Mouse (Mus musculus) layer of hippocampus, postnatal 25 days (tissue): ENCODE measurements around the gene Nell2. TPM values are rescaled to one million over a fixed set of nuclear protein-coding genes. Genes with fewer than 3 reads are reported as not detected.
A peak's percentile ranks its signal among the peaks of the same experiment; 100 is the strongest.

Source experiments
- DNase-seq, 2 experiments: peaks; one replicate each; pipeline ENCODE4 v3.0.0; 2022; ENCODE audit warnings: mixed read lengths in 2 of 2, low spot score in 1 of 2; ENCODE audit errors: extremely low spot score in 1 of 2
- total RNA-seq, 2 experiments: library from RNA; stranded (reverse); gene quantifications; 2 replicates each; pipeline ENCODE4 v1.2.3; 2021

Gene Nell2
- total RNA-seq, 2 experiments from 2014 or later = 808 to 815 TPM

DNA sequence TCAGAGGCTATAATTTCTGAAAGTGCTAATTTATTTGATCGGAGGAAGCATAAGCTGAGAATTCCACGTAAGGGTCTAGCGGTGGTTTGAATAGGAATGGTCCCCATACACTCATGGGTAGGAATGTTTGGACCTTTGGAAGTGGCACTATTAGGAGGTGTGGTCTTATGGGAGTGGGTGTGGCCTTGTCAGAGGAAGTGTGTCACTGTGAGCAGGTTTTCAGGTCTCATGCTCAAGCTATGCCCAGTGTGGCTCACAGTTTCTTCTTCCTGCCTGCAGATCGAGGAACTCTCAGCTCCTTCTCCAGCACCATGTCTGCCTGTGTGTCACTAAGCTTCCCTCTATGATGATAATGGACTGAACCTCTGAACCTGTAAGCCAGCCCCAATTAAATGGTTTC, 46.8 kb downstream of the Nell2 start:
- DNase-seq = no peak

DNA sequence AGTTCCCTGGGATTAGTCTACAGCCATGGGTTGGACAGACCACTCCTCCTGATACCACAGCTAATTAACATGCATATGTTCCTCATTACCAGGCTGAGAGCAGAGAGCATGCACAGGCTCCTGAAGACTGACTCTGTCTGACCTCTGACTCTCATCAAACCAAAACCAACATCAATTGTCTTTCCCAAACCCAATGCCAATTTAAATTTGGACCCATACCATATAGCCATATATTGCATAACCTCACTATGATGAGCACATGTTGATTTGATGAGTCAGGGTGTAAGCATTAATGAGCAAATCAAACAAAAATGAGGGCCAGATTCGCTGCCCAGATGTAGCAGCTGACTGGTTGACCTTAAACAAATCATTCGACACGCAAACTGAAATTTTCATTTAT, 51.9 kb downstream of the Nell2 start:
- DNase-seq = no peak

DNA sequence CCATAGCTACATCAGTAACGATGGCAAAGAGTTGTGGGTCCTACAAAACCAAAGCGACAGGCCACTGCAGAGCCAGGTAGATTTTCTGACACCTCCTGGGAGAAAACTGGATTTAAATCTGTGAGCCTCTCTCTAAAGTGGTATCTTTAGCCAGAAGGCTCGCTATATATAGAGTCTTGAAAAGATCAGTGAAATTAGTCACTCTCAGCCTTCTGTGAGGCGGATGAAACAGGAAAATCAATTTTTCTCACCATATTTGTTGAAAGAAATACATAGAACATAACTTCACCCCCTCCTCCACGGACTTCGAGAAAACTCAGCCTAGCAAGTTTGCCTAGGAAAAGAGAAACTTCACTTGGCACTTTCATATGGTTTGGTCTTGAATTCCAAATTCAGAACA, 54.4 kb downstream of the Nell2 start:
- no peak for DNase-seq

DNA sequence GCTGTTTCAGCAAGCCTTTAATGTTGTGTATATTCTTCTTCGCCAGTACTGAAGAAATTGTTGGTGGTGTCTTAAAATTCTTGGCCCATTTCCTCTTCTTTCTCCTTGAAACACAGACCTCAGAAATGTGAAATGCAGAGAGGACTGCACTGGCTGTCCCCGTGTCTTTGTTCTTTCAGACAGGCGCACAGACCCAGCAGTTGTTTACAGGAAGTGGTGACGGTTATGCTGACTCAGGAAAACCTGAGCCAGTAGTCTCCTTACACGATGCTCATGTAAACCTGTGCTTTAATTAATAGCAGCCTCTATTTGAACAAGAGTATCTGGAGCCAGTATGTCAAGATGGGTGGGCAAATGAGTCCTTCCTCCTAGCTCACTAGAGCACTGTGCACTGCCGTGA, 61.2 kb downstream of the Nell2 start:
- no peak for DNase-seq

DNA sequence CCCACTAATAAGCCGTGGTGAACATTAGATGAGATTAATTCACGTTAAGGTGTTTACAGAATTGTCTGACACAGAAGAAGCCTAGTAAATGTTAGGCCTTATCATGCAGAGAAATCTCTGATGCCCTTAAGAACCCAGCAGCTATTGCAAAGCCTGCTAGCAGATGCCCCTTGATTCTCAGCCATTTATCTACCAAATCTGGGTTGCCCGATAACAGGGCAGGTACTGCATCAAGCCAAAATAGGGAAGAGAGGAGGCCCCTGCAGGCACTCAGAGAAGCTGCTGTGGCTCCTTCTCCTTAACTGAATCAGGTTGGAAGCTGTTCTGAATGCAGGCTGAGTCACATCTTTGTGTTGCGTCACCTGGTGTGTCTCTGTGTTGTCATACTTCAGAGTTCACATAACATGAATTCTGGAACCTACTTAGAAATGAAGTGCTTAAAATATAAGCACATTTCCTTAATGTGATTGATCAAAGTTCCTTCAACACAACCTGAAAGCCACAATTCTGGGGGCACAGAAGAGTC, 68.3 kb downstream of the Nell2 start:
- DNase-seq = no peak

DNA sequence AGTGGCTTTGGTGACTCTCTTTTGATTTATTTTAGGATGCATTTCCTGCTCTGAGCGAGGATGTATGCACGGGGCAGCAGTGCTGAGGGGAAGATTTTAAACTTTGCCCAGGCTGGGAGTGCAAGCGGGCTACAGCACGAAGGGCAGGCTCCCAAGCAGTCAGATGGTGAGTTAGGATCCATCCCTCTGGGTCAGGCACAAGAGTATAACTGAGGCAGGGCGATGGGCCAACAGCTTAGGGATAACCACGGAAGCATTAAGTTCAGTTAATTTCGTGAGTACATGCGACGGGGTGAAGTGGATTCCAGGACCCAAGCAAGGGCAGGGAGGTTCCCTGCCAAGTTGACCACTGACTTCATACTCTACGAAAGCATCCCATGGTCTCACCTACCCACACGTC, 83.8 kb downstream of the Nell2 start:
- DNase-seq = no peak

DNA sequence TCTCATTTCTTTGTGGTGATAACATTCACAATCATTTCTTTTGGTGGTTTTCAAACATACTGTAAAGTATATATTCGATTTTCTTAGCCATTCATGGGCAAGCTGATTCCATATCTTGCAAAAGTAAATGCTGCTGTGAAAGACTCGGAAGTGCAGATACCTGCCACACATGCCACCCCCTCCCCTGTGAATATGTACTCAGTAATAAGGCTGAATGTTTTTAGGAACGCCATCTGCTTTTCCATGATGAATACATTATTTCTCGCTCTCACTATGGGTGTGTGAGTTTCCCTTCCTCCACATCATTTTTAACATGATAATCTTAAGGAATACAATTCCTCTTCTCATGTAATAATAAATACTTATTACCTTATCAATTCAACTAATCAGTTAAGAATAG, 90.6 kb downstream of the Nell2 start:
- no peak for DNase-seq

DNA sequence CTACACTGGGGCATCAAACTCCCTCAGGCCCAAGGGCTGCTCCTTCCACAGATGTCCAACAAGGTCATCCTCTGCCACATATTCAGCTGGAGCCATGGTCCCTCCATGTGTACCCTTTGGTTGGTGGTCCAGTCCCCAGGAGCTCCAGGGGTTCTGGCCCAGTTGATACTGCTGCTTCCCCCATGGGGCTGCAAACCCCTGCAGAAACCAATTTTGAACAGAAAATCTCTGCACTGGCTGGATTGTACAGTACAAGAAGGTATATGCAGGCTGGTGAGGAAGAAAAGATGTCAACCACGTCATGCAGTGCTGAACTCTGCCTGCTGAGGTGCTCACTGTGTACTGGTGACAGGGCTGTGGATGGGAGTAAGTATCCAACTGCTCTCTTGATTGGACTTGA, 92.1 kb downstream of the Nell2 start:
- no peak for DNase-seq

DNA sequence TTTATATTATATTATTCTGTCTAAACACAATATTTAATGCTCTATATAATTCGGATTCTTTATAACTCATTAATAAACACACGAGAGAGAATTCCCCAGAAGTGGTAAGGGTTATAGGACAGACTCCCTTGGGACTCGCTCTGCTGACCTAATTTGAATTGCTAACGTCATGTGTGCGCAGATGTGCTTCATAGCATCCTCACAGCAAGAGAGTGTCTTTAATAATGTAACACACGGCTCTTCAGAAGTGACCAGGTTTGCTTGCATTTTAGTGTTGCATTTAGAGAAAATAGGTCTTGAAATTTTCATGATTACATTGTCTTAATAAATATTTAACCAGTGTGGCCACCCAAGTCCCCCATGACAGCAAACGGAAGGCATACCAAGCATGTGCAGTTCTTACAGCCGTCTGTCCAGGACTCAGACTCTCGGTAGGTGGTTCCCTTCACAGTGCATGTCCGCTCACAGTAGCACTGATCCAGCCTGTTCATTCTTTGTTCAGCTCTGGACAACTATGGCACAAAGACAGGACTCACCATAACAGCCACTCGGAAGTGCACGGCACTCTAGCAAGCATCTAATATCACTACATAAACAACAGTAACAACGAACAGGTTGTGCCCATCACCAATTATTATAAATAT, 97.1 kb downstream of the Nell2 start:
- no peak for DNase-seq

DNA sequence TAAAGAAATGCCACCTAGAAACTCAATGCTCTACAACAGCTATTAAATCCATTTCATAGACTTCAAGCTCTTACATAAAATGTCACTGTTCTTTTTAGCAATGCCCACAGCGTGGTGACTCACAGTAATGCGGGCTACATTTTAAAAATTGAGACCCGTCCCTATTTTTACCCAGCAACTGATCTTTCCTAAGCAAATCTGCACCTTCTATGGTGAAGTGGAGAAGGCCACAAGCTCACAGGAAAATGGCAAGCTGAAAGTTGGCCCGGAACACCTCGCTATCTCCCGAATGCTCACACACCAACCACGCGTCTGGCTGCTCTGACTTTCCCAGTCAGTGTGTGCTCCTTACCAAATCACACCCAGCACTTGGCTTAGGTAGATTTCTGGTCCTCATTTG, 98.4 kb downstream of the Nell2 start:
- DNase-seq = no peak

DNA sequence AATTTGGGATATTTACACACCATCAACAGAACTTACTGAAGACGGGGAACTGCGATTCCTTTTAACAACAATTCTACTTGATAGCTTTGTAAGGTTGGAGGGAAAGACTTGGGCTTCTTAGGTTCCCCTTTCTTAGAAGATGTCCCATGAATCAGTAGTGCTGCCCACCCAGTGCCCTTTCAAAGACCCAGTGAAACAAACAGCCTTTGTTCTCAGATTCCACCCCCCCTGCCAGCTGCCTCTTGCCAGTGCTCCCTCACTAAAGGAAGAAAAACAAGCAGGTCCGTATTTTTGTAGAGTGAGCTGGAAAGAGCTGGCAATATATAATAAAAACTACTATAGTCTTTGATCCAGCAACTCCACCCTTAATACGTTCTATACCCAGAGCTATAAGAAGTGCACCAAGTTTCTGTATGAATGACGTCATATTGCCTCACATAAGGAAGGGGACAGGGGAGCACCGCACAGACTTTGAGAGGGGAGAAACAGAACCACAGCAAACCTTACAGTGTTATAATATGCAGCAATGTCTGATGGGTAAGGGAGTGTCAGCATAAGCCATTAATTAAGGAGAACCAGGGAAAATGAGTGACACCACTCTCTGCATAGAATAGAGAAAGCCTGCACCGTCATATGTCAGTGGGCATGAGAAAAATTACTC, 100.2 kb downstream of the Nell2 start:
- no peak for DNase-seq

DNA sequence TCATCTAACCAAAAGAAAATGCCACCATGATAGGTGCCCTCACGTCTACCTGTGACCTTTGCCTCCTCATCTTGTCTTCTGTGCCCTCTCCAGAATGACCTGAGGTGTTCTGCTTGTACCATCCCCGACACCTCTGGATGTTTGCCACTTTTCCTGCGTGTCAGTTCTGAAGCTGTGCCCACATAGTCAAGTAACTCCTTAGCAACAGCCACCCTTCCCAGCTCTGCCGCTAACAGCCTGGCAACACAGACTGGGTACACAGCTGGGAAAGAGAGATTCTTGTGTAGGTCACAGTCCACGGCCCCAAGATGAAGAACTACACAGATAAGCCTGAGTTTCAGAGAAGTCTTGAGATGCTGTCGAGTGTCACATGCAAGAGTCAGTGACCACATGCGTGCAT, 103.3 kb downstream of the Nell2 start:
- no peak for DNase-seq

DNA sequence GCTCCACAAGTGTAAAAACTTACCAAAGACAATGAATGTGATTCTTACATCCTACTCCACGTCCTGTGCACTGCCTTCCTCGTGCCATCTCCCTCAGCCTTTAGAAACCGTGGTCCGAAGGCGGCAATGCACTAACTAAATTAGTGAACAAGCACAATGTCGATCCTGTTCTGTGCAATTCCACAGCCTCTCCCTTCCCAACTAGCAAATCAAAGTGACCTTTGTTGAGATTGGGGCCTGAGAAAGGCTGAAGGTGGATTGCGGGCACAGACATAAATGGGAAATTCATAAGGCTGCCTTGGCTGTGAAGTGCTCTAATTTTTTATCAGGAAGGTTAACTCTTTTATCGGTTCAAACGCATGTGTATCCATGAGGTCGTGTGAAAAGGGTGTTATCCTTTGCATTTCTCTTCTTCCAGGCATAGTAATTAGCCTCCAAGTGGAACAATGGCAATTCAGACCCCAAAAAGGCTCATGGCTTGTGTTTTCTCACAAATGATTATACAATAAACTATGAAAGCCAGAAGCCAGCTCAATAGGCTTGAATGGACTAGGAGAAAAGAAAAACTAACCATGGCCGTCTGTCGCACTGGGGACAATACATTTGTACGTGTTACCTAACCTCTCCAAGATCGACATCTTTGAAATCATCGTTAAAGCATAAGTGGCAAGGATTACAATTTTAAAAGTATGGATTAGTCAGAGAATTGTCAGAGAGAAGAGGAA, 106.0 kb downstream of the Nell2 start:
- DNase-seq = no peak

DNA sequence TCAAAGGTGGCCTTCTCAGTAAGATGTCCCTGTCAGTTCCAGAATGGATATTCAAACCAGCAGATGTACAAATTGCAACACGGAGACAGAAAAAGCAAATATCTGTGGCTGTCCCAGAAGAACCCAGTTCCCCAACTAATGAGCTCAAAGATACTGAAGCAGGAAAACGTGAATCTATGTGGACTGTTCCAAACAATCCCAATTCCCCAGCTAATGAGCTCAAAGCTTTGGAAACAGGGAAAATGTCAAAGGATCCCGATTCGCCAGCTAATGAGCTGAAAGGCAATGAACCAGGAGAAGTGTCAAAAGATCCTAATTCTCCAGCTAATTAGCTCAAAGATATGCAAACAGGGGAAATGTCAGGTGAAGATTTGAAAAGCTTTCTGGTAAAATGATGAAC, 109.7 kb downstream of the Nell2 start:
- DNase-seq = no peak

DNA sequence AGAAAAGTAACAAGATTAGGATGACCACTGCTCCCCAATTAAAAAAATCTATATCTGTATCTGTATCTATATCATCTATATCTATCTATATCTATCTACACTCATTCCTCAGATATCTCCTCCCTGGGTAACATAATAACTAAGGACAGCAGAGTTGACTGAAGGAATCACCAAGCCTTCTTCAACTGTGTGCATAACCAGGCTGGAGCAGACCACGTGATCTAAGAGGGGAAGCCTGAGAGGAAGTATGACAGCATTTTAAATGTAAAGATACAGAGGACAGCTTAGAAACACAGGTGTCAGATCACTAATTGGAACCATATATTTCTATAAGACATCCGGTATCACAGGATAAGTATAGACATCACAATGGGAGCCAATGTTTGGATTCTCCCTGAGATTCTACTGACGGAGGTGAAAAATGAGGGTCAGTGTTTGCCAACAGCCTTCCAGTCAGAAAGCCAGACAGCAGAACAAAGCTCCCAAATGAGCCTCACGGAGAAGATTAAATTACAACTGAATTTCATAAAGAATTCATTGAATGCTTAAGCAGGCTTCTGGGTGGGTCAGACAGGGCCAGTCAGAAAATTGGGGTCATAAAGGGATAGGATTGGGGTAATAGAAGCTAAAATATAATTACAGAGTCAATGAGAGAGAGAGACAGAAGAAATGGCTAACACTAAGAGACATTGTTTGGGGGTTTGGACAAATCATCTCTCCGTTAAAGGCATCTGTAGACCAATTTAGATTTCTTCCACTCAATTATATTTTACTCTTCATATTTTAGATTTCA, 116.2 kb downstream of the Nell2 start:
- peak in 1 of 2 experiments; percentile 3 for DNase-seq

DNA sequence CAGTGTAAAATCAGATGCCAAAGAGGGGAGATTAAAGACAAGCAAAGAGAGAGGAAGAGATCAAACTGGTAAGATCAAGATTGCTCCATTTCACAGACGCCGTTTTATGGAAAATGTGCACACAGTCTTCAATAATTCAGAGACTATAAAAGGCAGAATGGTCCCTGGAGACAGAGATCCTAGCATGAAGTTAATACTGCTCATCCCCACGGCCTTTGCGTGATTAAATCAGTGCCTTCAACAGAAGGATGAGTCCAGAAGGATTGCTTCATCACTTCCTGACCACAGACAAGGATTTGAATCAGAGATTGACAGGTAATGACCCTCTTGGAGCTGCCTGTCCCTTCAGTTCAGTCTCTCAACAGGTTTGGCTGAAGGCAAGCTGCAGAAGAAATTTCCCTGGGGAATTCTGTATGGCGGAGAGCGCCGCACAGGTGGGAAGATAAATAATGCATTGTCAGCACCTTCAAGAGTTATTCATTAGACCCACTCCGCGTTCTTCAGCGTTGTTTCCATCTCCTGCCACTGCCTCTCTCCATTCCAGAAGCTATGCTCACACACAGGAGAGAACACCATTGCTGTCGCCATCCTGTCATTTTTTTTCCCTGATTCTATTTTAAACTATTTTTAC, 118.0 kb downstream of the Nell2 start:
- peak in 1 of 2 experiments; percentile 5 for DNase-seq

DNA sequence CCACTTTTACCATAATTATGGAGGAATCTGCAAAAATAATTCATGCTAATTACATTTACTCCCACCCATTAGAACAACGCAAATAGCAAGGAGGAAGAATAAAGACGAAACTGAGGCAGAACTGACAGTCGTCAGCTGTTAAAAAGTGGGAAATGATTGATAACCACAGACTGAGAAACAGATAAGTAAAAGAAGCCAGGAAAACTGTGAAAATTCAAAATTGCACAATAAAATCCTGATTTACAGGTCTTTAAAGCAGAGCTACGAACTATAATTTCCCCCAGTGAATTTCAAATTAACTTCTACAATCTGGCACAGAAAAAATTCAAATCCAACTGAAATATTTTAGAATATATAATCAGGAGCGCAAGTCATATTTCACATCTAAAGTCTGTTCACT, 138.0 kb downstream of the Nell2 start:
- DNase-seq = no peak

DNA sequence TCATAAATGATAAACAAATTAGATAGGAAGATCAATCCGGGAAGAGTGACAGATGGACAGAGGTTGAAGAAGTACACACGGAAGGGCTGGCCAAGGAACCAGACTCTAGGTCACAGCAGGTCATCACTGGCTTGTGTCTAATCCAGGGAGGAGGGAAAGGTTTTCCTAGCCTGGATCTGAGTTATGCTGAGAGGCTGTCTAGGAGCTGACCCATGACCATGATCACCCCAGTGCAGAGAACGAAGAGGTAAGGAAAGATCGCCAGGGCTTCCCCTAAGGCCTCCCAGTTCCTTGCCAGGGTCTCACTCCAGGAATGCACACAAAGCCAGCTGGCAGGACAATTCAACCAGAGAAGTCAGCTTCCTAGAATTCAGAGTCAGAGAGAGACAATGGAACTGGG, 139.4 kb downstream of the Nell2 start:
- no peak for DNase-seq

DNA sequence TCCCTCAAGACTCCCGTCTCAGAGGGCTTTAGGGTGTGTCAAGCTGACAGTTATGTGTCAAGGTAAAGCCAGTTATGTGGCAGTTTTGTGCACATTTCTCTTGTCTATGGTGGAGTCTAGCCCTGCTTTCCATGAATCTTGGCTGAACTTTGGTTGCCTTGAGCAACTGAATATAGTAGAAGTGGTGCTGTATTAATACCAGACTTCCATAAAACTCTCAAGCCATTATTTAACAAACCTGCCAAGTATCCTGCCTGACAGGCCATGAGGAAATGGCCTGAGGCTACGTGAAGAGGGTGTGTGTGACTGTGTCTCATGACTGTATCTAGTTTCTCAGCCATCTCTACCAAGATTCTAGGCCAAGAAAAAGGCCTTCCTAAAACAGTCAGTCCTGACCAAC, 147.5 kb downstream of the Nell2 start:
- DNase-seq = no peak

DNA sequence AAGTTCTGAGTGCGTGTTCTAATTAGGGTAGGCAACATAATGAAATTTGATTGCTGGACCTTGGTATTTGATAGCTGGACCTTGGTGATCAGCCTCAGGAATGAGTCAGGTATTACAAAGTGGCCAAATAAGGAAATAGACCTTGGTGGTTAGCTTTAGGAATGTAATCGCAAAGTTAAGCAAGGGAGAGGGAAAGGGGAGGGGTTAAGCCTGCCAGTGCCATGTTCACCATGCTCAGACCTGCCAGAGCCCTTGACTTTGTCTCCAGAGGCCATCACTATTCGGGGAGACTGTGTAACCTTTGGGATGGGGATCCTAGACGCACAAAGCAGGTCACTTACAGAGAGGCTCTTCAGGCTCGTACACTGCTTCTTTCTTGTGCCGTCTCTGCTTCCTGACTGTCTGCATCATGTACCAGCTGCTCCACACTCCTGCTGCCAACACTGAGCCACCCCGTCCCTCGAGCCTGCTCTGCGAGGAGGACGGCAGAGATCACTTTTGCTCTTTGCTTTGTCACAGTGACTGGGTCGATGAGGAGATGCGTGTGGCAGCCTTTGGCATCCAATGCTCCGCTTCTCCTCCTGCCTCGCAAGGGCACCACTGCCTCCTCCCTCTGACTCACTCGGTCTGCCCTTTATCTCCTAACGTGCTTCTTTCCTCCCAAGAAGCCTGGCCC, 157.5 kb downstream of the Nell2 start:
- peak in 1 of 2 experiments; percentile 24 for DNase-seq
